Mouse (Mus musculus) myocyte (in vitro differentiated cells): ENCODE results near the gene Il1rapl1.

Experiments used
- E2F4 ChIP-seq: IDR thresholded peaks from one replicate; pipeline ENCODE4 v1.6.1; 2011; ENCODE audit warnings: mild to moderate bottlenecking, control low read depth, moderate library complexity; ENCODE audit not compliant: insufficient read depth
- MYOD1 ChIP-seq, 3 experiments: IDR thresholded peaks; one replicate each; pipeline ENCODE4 v1.6.1; 2011; ENCODE audit warnings: control low read depth in 2 of 3, low read depth in 2 of 3, mild to moderate bottlenecking in 2 of 3, moderate library complexity in 1 of 3; ENCODE audit not compliant: insufficient read length in 2 of 3, control insufficient read depth in 1 of 3
- POLR2A ChIP-seq: IDR thresholded peaks from one replicate; pipeline ENCODE4 v1.6.1; 2011; ENCODE audit warnings: low read depth, mild to moderate bottlenecking, control low read depth, moderate library complexity; ENCODE audit not compliant: insufficient read length
- SRF ChIP-seq: IDR thresholded peaks from one replicate; pipeline ENCODE4 v1.6.1; 2011; ENCODE audit warnings: low read depth; ENCODE audit not compliant: control insufficient read depth, insufficient read length
- TCF12 ChIP-seq: IDR thresholded peaks from one replicate; pipeline ENCODE4 v1.6.1; 2011; ENCODE audit warnings: mild to moderate bottlenecking, control low read depth; ENCODE audit not compliant: poor library complexity, insufficient read depth, severe bottlenecking

DNA sequence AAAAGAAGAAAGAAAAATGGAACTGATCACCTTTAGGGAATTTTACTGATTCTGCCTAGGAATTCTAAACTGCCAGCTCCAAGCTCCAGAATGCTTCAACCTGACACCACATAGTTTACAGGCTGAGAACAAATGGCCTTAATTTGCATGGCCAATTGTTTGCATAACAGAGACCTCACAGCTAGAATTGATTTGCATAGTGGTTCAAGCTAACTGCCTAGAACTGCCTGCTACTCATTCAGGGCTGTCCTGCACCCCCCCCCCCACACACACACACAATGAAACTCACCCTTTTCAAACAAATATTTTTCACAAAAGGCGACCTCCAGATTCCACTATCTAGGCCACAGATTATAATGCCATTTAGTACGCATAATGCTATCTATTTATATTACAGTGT lies 42.6 kb upstream of the Il1rapl1 start:
- TF ChIP-seq MYOD1 (IDR thresholded peaks at IDR 0.05; ENCODE audit: control insufficient read depth in 1 of 3, insufficient read length in 2 of 3, low read depth in 2 of 3) (no peak), POLR2A (no peak), SRF (no peak), TCF12 (no peak), E2F4 (no peak)
